ENCODE assay signal across 10 mouse cellular contexts in genomic region chr2:60607980-60608379, GRCm38 (mm10). TPM values are rescaled to one million over a fixed set of nuclear protein-coding genes. Genes with fewer than 3 reads are reported as not detected.
A peak's percentile ranks its signal among the peaks of the same experiment; 100 is the strongest.
DNase-seq lines count a peak whose midpoint lies in the region; ATAC-seq and TF ChIP-seq lines count a peak whose summit lies in the region.
"Had no signal": no experiment of that assay in that cellular context is flagged by ENCODE, and none has a peak within 500 bp of the region (broad histone marks: within the 10 kb centered on the region; RNA-seq: fewer than 3 reads in every experiment).

No protein-coding gene starts in this region.

- H3K9me3 ChIP-seq in ES-E14 (ENCODE audit: control insufficient read depth, insufficient read depth, low read depth, low read length), result no peaks in the 10 kb centered on the region
- H3K9me3 ChIP-seq in liver, embryonic 12.5 days (replicated peaks), result no peaks in the 10 kb centered on the region
- H3K9me3 ChIP-seq: hindbrain, embryonic 12.5 days had no signal

- H3K9ac ChIP-seq in ES-E14 (ENCODE audit: insufficient read depth, low read depth, low read length, poor library complexity, severe bottlenecking), result no peak overlapping the region
- no peak overlapping the region for H3K9ac ChIP-seq in liver, embryonic 12.5 days
- H3K9ac ChIP-seq: hindbrain, embryonic 12.5 days had no signal

- H3K36me3 ChIP-seq in ES-E14 (ENCODE audit: control insufficient read depth, insufficient read depth, low read length, poor library complexity, severe bottlenecking), result no peaks in the 10 kb centered on the region
- H3K36me3 ChIP-seq in liver, embryonic 12.5 days, result no peaks in the 10 kb centered on the region
- H3K36me3 ChIP-seq: hindbrain, embryonic 12.5 days had no signal

- in situ Hi-C loops in ES-E14 (cut with MboI; ENCODE audit: low sequenced_read_pairs in 2 of 2, unreplicated experiment in 2 of 2), result no loop called here

- H3K4me1 ChIP-seq in ES-E14 (ENCODE audit: control insufficient read depth in 2 of 2, insufficient read depth in 2 of 2, low read length in 2 of 2, poor library complexity in 1 of 2), result no peaks in the 10 kb centered on the region
- no peaks in the 10 kb centered on the region for H3K4me1 ChIP-seq in liver, embryonic 12.5 days

- no peak overlapping the region for H3K27ac ChIP-seq in ES-E14 (ENCODE audit: insufficient read depth, low read depth, low read length, poor library complexity, severe bottlenecking)
- H3K27ac ChIP-seq in liver, embryonic 12.5 days, result no peak overlapping the region
- H3K27ac ChIP-seq: hindbrain, embryonic 12.5 days had no signal

- 61% methylated on average over 4 of the region's 4 CpGs for WGBS in liver, embryonic 12.5 days (ENCODE audit: insufficient replicate concordance)

- peak; percentile 11 to 18 for DNase-seq in heart, postnatal 10 days
- no peak for DNase-seq in heart, adult 9 months (ENCODE audit: low spot score in 2 of 2)
- DNase-seq in 3T3-L1 (ENCODE audit: low read depth, low spot score) (peak; percentile 44), ES-E14 (ENCODE audit: low read depth, low spot score) (no peak)
- peak; percentile 17 for DNase-seq in kidney, postnatal 14 days
- DNase-seq in gastrocnemius, adult 8-10 months (ENCODE audit: low spot score in 2 of 2), result no peak
- DNase-seq: liver had no signal

- no peak overlapping the region for H3K4me2 ChIP-seq in liver, embryonic 12.5 days
- H3K4me2 ChIP-seq: hindbrain, embryonic 12.5 days had no signal

- intact Hi-C loops in heart, postnatal 10 days (cut with DNase I), result loop anchor here (5.0 kb wide), 1 partner anchor 844 kb away; no protein-coding TSS in a partner anchor

- ATAC-seq in liver, embryonic 12.5 days, result no peak

- no peak overlapping the region for H3K4me3 ChIP-seq in ES-E14 (ENCODE audit: insufficient read depth in 1 of 2, low read depth in 1 of 2, low read length in 2 of 2, poor library complexity in 1 of 2, severe bottlenecking in 1 of 2)
- H3K4me3 ChIP-seq in liver, embryonic 12.5 days, result no peak overlapping the region
- H3K4me3 ChIP-seq: hindbrain, embryonic 12.5 days had no signal

- H3K27me3 ChIP-seq in liver, embryonic 12.5 days (replicated peaks), result no peaks in the 10 kb centered on the region
- H3K27me3 ChIP-seq: hindbrain, embryonic 12.5 days had no signal

TF ChIP-seq in ES-E14, 5 proteins besides CTCF, POLR2A, EP300 and RAD21:
- no peak for TF ChIP-seq CHD2 (IDR thresholded peaks at IDR 0.05; ENCODE audit: low read depth, low read length)
- TF ChIP-seq ZC3H11A (IDR thresholded peaks at IDR 0.05; ENCODE audit: borderline replicate concordance, low read depth, low read length), result peak; percentile 17; the same call in 1 of the 2 replicates

RNA-seq across cellular contexts. Expression of gene Pla2r1, which starts 54.9 kb away (rescaled TPM):
- 1 to 10 TPM; 2.1 to 2.4 TPM for total RNA-seq in heart, postnatal 10 days (2021)
- total RNA-seq in ES-E14 (2012; rRNA removed), result 0.42 and 0.89 TPM in 2 replicates
- 0.17 and 0.35 TPM in 2 replicates for polyA plus RNA-seq in liver, embryonic 12.5 days (2016; fragmentation: Nextera tagmentation; extraction: Ambion mirVana)
- total RNA-seq in gastrocnemius, adult 8-10 months (2022), result under 1 TPM; 0.41 to 0.62 (median 0.51) TPM
- total RNA-seq: megakaryocyte-erythroid progenitor cell, adult 5-6 weeks had no signal

Comparison
In these comparisons a context has a peak if more than half of its experiments do, and no peak if none do; other contexts are left out.
1. DNase-seq: peak in heart, postnatal 10 days (2 of 2), 3T3-L1 (single experiment) and kidney, postnatal 14 days (single experiment); none in heart, adult 9 months (0 of 2), ES-E14 (single experiment) and gastrocnemius, adult 8-10 months (0 of 2).